Mouse (Mus musculus) heart, embryonic 12.5 days (tissue): ENCODE measurements around the gene Dach1. TPM values are rescaled to one million over a fixed set of nuclear protein-coding genes. Genes with fewer than 3 reads are reported as not detected.

ENCODE experiments used
- ATAC-seq: fragments of 200-750 bp; cut with Nextera tagmentation; 2 replicates; pipeline ENCODE4 v1.8.0; 2017; ENCODE audit warnings: moderate TSS enrichment, moderate library complexity; ENCODE audit not compliant: insufficient number of reproducible peaks, low FRiP score
- H3K27ac ChIP-seq: fragments of 300-500 bp; sonication (generic); 2 replicates; pipeline ENCODE4 v1.5.1; 2016; ENCODE audit warnings: mild to moderate bottlenecking, moderate library complexity; ENCODE audit not compliant: poor library complexity, severe bottlenecking
- H3K27me3 ChIP-seq: fragments of 300-500 bp; sonication (generic); replicated peaks from 2 replicates; pipeline ENCODE4 v1.6.1; 2016; ENCODE audit warnings: mild to moderate bottlenecking, moderate library complexity
- H3K36me3 ChIP-seq: fragments of 300-500 bp; sonication (generic); 2 replicates; pipeline ENCODE4 v1.6.1; 2016; ENCODE audit warnings: mild to moderate bottlenecking, moderate library complexity
- H3K4me1 ChIP-seq: fragments of 300-500 bp; sonication (generic); replicated peaks from 2 replicates; pipeline ENCODE4 v1.6.1; 2016; ENCODE audit warnings: mild to moderate bottlenecking
- H3K4me2 ChIP-seq: fragments of 300-500 bp; sonication (generic); 2 replicates; pipeline ENCODE4 v1.6.1; 2016; ENCODE audit warnings: mild to moderate bottlenecking, moderate library complexity
- H3K4me3 ChIP-seq: fragments of 300-500 bp; sonication (generic); 2 replicates; pipeline ENCODE4 v1.5.1; 2016; ENCODE audit warnings: mild to moderate bottlenecking
- H3K9ac ChIP-seq: fragments of 300-500 bp; sonication (generic); 2 replicates; pipeline ENCODE4 v1.6.1; 2016; ENCODE audit warnings: mild to moderate bottlenecking, moderate library complexity
- H3K9me3 ChIP-seq: fragments of 300-500 bp; sonication (generic); replicated peaks from 2 replicates; pipeline ENCODE4 v1.6.1; 2016; ENCODE audit warnings: mild to moderate bottlenecking, moderate library complexity
- WGBS: fragments of 180-500 bp; shearing (Covaris S2); methylation state at CpG from one replicate; pipeline ENCODE4 v1.1.7; 2016; 5-methylcytosine and 5-hydroxymethylcytosine counted together
- polyA plus RNA-seq: library from polyadenylated mRNA; unstranded; fragments of >200 nt; fragmentation: Nextera tagmentation; extraction: Ambion mirVana; gene quantifications from 2 replicates; pipeline ENCODE4 v1.2.1, GENCODE M21; 2016

Dach1 gene
- polyA plus RNA-seq, 1 experiment from 2014 or later: 3.3 TPM

DNA sequence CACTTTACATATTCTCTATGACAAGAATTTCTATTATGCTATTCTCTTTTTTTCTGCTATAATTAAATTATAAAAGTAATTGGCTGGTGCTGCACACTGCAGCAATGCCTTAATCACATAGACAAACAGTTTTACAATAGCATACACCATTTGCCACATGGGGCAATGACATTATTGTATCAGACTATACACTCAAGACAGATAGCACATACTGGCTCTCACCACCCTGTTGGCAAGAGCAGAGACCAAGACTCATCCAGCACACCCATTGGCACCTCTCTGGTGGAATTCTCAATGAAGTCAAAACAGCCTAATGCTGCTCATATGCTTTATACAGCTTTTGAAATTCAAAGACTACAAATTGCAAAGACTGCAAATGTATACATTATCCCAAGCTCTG is 63.4 kb downstream of the Dach1 start:
- no peak for ATAC-seq
- H3K27ac ChIP-seq: no peak overlapping the region
- peaks cover 3% of the 10 kb centered on the region; the same call in 1 of the 2 replicates for H3K4me1 ChIP-seq
- H3K9ac ChIP-seq: no peak overlapping the region
- H3K36me3 ChIP-seq: no peaks in the 10 kb centered on the region
- H3K4me3 ChIP-seq: no peak overlapping the region
- no peak overlapping the region for H3K4me2 ChIP-seq
- no peaks in the 10 kb centered on the region for H3K9me3 ChIP-seq
- H3K27me3 ChIP-seq: no peaks in the 10 kb centered on the region

DNA sequence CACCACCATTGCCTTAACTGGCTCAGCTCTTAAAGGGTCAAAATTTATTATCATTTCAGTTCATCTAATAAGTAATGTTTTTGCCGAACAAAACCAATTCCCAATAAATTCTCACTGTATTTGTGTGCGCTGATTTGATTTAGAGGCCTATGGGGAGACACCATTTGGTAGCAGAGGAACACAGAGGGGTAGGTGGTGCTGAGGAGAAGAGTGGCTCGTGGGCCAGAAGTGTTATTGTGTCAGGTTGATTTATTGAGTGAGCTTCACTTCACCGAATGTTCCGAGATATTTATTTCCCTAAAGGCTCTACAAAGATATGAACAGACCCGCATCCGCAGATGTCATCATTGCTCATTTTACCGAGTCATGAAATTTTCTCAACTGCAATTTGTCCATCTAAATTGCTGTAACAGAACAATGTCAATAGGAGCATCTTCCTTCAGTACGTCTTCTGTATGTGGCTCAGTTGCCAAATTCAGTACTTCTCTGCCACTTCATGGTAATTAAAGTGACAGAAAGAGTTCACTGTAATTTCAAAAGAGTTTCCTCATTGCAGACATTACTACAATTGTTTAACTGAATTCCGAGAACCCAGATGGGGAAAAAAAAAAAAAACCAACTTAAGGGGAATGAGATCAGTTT is 65.1 kb downstream of the Dach1 start:
- Histone ChIP-seq H3K9me3 (no peaks in the 10 kb centered on the region), H3K4me2 (no peak overlapping the region), H3K9ac (no peak overlapping the region), H3K27me3 (no peaks in the 10 kb centered on the region), H3K4me1 (peaks cover 3% of the 10 kb centered on the region; the same call in 1 of the 2 replicates), H3K27ac (no peak overlapping the region), H3K4me3 (no peak overlapping the region), H3K36me3 (no peaks in the 10 kb centered on the region)
- ATAC-seq: no peak
- 72% methylated on average over 10 of the region's 10 CpGs for WGBS

DNA sequence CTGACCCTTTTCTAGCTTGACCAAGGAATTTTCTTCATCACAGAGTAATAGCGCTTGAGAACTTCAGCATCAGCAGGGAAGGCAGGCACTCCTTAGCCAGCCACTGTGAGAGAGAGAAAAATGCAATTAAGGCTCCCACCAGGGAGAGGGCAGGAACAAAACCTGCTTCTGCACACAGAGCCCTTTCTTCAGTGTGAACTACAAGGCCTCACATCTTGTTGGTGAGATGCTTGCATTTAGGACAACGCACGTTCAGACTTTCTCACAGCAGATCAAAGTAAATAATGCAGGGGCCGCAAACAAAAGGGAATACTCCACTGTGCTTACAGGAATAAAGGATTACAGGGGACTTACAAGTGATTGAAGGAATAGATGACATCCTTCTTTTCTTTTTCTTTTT is 74.3 kb downstream of the Dach1 start:
- Histone ChIP-seq H3K4me2 (no peak overlapping the region), H3K9me3 (no peaks in the 10 kb centered on the region), H3K27me3 (no peaks in the 10 kb centered on the region), H3K27ac (no peak overlapping the region), H3K9ac (no peak overlapping the region), H3K4me3 (no peak overlapping the region), H3K36me3 (no peaks in the 10 kb centered on the region), H3K4me1 (no peaks in the 10 kb centered on the region)
- WGBS: 64% methylated on average over 4 of the region's 4 CpGs
- no peak for ATAC-seq

DNA sequence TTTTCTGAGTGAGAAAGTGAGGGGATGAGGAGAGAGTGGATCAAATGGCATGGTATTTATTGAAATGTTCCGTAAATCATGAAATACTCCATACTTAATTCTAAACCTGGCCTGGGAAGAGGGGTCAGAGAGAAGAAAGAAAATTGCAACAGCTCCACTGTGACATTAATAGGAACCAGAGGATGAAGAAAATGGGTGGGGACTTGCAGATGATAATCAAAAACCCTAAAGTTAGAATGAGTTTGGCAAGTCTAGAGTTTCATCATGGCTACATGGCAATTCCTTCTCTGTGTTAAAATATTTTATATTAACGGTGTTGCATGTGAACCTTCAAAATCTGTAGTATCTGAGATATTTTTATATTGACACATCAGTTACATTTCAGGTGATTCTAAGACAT is 80.3 kb downstream of the Dach1 start:
- no peak overlapping the region for H3K27ac ChIP-seq
- H3K4me3 ChIP-seq: no peak overlapping the region
- H3K9ac ChIP-seq: no peak overlapping the region
- ATAC-seq: no peak
- WGBS: 89% methylated on average over 2 of the region's 2 CpGs
- no peaks in the 10 kb centered on the region for H3K4me1 ChIP-seq
- H3K4me2 ChIP-seq: no peak overlapping the region
- no peaks in the 10 kb centered on the region for H3K36me3 ChIP-seq
- H3K27me3 ChIP-seq: no peaks in the 10 kb centered on the region
- H3K9me3 ChIP-seq: no peaks in the 10 kb centered on the region

DNA sequence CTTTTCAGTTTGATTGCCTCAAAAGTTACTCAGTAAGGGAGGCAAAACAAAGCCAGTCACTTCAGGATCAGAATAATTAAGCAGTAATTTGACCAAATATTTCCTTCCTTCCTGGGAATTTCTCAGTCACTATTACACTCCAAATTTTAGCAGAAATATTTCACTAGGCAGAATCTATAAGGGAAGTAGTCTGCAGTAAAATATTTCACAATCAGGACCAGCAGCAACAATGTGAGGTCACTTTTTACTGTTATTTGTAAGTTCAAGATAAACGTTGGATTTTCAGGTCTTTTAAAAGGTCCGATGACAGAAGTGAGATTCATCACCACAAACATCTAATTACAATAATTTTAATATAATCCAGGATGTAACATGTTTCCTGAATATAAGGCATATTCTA is 82.2 kb downstream of the Dach1 start:
- Histone ChIP-seq H3K4me3 (no peak overlapping the region), H3K36me3 (no peaks in the 10 kb centered on the region), H3K4me2 (no peak overlapping the region), H3K9ac (no peak overlapping the region), H3K4me1 (no peaks in the 10 kb centered on the region), H3K27ac (no peak overlapping the region), H3K9me3 (no peaks in the 10 kb centered on the region), H3K27me3 (no peaks in the 10 kb centered on the region)
- 81% methylated on average over 2 of the region's 2 CpGs for WGBS
- ATAC-seq: no peak

DNA sequence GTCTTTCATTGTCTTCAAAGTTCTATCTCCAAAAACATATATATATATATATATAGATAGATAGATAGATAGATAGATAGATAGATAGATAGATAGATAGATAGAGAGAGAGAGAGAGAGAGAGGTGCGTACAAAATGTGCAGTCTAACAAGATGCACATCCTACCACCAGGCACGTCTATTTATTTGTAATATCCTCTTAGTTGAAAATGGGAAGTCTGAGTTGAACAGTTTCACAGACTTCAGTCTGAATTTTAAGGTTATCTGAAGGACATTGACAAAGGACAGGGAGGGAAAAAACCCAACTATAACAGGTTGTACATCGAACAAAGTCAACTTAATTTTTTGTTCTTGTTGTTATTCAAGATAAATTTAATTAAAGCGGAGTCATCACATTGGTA is 82.8 kb downstream of the Dach1 start:
- H3K9ac ChIP-seq: no peak overlapping the region
- no peaks in the 10 kb centered on the region for H3K27me3 ChIP-seq
- H3K36me3 ChIP-seq: no peaks in the 10 kb centered on the region
- no peaks in the 10 kb centered on the region for H3K9me3 ChIP-seq
- no peak overlapping the region for H3K4me2 ChIP-seq
- H3K4me1 ChIP-seq: no peaks in the 10 kb centered on the region
- no peak overlapping the region for H3K4me3 ChIP-seq
- WGBS: 75% methylated on average over 4 of the region's 4 CpGs
- no peak for ATAC-seq
- H3K27ac ChIP-seq: no peak overlapping the region

DNA sequence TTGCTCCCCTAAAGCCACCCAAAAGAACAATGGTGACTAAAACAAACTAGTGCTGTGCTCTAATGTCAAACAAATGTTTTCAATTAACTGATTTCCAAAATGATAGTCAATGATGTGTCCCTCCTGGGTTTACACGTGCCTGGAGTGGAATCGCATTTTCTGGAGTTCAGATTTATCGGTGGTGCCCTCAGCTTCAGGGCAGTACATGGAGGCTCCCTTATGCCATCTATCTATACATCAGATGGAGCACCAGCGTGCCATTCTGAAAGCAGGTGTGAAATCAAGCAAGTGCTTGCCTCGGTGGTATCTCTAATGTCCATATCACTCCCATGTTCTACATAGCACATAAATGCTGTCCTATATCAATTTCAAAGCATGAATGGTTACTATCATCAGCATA is 84.4 kb downstream of the Dach1 start:
- no peak overlapping the region for H3K27ac ChIP-seq
- 77% methylated on average over 5 of the region's 5 CpGs for WGBS
- no peaks in the 10 kb centered on the region for H3K36me3 ChIP-seq
- no peaks in the 10 kb centered on the region for H3K4me1 ChIP-seq
- no peak overlapping the region for H3K4me3 ChIP-seq
- H3K9ac ChIP-seq: no peak overlapping the region
- no peaks in the 10 kb centered on the region for H3K27me3 ChIP-seq
- H3K9me3 ChIP-seq: no peaks in the 10 kb centered on the region
- H3K4me2 ChIP-seq: no peak overlapping the region
- ATAC-seq: no peak

DNA sequence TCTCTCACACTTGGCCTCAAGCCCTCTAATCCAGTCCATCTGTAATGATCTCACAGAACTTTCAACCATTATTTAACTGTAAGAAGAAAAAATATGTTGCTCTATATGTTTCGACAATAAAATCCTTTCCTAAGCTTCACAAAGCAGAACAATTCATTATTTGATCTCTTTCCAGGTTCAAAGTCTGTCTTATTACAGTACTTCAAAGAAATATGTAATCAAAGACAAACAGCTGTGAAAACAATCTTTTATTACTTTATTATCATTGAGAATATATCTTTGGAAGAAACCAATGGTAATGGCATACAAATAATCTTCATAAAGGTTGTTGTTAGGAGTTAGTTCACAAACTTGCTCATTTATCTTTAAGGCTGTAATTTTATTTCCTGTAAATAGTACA is 84.8 kb downstream of the Dach1 start:
- Histone ChIP-seq H3K4me3 (no peak overlapping the region), H3K27ac (no peak overlapping the region), H3K9ac (no peak overlapping the region), H3K36me3 (no peaks in the 10 kb centered on the region), H3K4me2 (no peak overlapping the region), H3K4me1 (no peaks in the 10 kb centered on the region), H3K27me3 (no peaks in the 10 kb centered on the region), H3K9me3 (no peaks in the 10 kb centered on the region)
- whole genome bisulfite sequencing: 78% methylated on average over 1 of the region's 1 CpGs
- ATAC-seq: no peak

DNA sequence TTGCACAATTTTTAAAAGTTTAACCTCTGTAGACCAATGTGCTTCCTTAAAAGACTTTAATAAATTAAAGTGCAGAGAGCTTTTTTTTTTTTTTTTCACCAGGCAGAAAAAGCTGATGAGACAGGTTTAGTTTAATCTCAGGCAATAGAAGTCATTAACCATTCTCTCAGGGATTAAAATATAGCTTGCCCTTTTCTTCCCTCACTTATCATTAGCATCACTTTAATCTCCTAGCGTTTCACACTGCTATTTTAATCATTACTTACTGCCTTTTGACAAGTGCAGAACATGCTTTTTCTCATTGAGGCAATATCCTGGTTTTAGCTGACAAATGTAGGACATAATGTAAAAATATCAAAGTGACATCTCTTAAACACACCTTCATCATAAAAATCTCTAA is 86.1 kb downstream of the Dach1 start:
- Histone ChIP-seq H3K27ac (no peak overlapping the region), H3K9me3 (no peaks in the 10 kb centered on the region), H3K27me3 (no peaks in the 10 kb centered on the region), H3K4me3 (no peak overlapping the region), H3K4me1 (no peaks in the 10 kb centered on the region), H3K9ac (no peak overlapping the region), H3K4me2 (no peak overlapping the region), H3K36me3 (no peaks in the 10 kb centered on the region)
- WGBS: 15% methylated on average over 1 of the region's 1 CpGs
- no peak for ATAC-seq

DNA sequence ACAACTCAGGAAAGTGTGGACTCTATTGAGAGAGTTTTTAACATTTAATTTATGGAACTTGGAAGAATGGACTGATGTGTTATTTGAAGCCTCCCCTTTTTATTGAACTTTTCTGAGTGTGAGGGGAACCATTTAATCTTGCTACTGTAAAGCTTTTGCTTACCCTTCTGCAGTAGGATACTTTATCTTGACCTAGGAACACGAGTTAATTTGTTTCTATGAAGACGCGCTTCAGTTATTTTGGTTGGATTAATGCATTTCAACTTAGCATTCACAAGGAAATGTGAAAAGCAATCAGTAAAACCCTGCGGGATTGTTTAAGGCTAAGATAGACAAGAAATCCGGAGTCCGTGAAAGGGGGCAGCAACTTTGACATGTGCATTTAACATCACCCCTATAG is 89.6 kb downstream of the Dach1 start:
- Histone ChIP-seq H3K4me1 (no peaks in the 10 kb centered on the region), H3K4me2 (no peak overlapping the region), H3K27ac (no peak overlapping the region), H3K36me3 (no peaks in the 10 kb centered on the region), H3K27me3 (no peaks in the 10 kb centered on the region), H3K9ac (no peak overlapping the region), H3K4me3 (no peak overlapping the region), H3K9me3 (no peaks in the 10 kb centered on the region)
- WGBS: 62% methylated on average over 6 of the region's 6 CpGs
- no peak for ATAC-seq

DNA sequence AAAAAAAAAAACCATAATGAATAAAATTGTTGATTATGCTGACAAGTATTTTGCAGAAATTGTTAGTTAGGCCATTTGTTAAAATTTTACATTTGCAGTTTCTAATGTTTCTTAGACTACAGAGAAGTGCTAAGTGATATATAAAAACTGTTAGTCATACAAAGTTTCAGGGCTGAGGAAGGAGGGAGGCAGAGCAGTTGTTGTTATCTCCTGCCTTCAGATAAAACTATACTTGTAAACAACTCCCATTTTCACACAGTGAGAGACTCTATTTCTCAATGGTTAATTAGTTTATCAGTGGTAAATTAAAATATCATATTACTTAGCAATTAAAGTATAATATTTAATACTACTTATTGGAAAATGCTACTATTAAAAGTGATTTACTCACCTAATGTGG is 91.6 kb downstream of the Dach1 start:
- Histone ChIP-seq H3K27ac (no peak overlapping the region), H3K9me3 (no peaks in the 10 kb centered on the region), H3K4me1 (peaks cover 4% of the 10 kb centered on the region; the same call in 1 of the 2 replicates), H3K36me3 (no peaks in the 10 kb centered on the region), H3K4me2 (no peak overlapping the region), H3K9ac (no peak overlapping the region), H3K4me3 (no peak overlapping the region), H3K27me3 (no peaks in the 10 kb centered on the region)
- no peak for ATAC-seq

DNA sequence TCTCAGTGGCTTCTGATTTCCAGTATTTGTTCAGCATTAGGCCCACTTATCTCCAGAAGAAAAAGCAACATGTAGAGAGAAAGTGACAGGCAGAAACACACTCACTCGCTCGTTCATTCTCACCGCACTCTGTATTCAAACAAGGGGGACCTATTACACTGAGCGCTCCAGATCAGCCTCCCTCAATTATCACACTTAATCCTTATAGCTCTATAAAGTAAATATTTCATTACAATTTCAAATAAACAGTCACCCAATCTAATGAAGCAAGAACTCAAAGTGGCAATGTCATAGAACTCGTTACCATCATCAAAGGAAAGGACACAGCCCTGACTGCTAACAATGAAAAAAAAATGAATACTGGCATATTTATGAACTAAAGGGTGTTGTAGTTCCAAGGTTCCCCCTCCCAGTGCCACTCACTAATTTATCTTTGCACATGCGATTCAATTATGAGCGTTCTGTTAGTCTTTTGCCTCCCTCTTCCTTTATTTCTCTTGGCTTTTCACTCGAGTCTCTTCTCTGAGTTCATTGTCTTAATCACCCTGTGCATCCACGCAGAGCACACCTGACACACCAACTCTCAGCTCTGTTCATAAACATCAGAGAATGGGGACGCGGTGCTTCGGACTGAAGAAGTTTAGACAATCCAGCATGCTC is 96.0 kb downstream of the Dach1 start:
- WGBS: 71% methylated on average over 12 of the region's 12 CpGs
- Histone ChIP-seq H3K27ac (peak overlapping the region; percentile 57; the same call in 1 of the 2 replicates), H3K4me1 (peaks cover 17% of the 10 kb centered on the region), H3K9me3 (no peaks in the 10 kb centered on the region), H3K36me3 (no peaks in the 10 kb centered on the region), H3K9ac (0 out of 2 replicates have a peak overlapping the region, but pooled peaks have one; percentile 41), H3K4me2 (peak overlapping the region; percentile 33), H3K27me3 (no peaks in the 10 kb centered on the region), H3K4me3 (peak overlapping the region; percentile 22; the same call in 1 of the 2 replicates)
- no peak for ATAC-seq
